Mouse (Mus musculus) myocyte (in vitro differentiated cells): ENCODE results near the gene Hsd17b2. TPM values are rescaled to one million over a fixed set of nuclear protein-coding genes. Genes with fewer than 3 reads are reported as not detected.

Experiments used
- H3K27me3 ChIP-seq: one replicate; pipeline ENCODE4 v1.6.1; 2011; ENCODE audit not compliant: control insufficient read depth, insufficient read depth, insufficient read length
- H3K36me3 ChIP-seq: one replicate; pipeline ENCODE4 v1.6.1; 2011; ENCODE audit not compliant: control insufficient read depth, insufficient read depth
- H3K4me2 ChIP-seq: one replicate; pipeline ENCODE4 v1.6.1; 2011; ENCODE audit warnings: low read depth, control low read depth
- H3K4me3 ChIP-seq: one replicate; pipeline ENCODE4 v1.5.1; 2011; ENCODE audit warnings: mild to moderate bottlenecking, control low read depth, moderate library complexity
- H3K79me2 ChIP-seq: one replicate; pipeline ENCODE4 v1.6.1; 2011; ENCODE audit not compliant: control insufficient read depth, insufficient read depth
- H3ac ChIP-seq: one replicate; pipeline ENCODE4 v1.6.1; 2011; ENCODE audit not compliant: control insufficient read depth, insufficient read length
- CEBPB ChIP-seq: IDR thresholded peaks from 2 replicates; pipeline ENCODE4 v1.6.1; 2011; ENCODE audit warnings: mild to moderate bottlenecking, moderate library complexity; ENCODE audit not compliant: poor library complexity, insufficient read depth, severe bottlenecking
- E2F4 ChIP-seq: IDR thresholded peaks from one replicate; pipeline ENCODE4 v1.6.1; 2011; ENCODE audit warnings: mild to moderate bottlenecking, control low read depth, moderate library complexity; ENCODE audit not compliant: insufficient read depth
- MAX ChIP-seq: IDR thresholded peaks from one replicate; pipeline ENCODE4 v1.6.1; 2011; ENCODE audit warnings: low read depth, mild to moderate bottlenecking, control low read depth
- MYOD1 ChIP-seq, 3 experiments: IDR thresholded peaks; one replicate each; pipeline ENCODE4 v1.6.1; 2011; ENCODE audit warnings: control low read depth in 2 of 3, low read depth in 2 of 3, mild to moderate bottlenecking in 2 of 3, moderate library complexity in 1 of 3; ENCODE audit not compliant: insufficient read length in 2 of 3, control insufficient read depth in 1 of 3
- MYOG ChIP-seq, 3 experiments: IDR thresholded peaks; one replicate each; pipeline ENCODE4 v1.6.1; 2011; ENCODE audit warnings: control low read depth in 2 of 3, low read depth in 2 of 3, mild to moderate bottlenecking in 2 of 3; ENCODE audit not compliant: insufficient read length in 2 of 3, control insufficient read depth in 1 of 3, insufficient read depth in 1 of 3
- POLR2A ChIP-seq: IDR thresholded peaks from one replicate; pipeline ENCODE4 v1.6.1; 2011; ENCODE audit warnings: low read depth, mild to moderate bottlenecking, control low read depth, moderate library complexity; ENCODE audit not compliant: insufficient read length
- POLR2AphosphoS2 ChIP-seq: IDR thresholded peaks from one replicate; pipeline ENCODE4 v1.6.1; 2011; ENCODE audit warnings: low read depth, control low read depth; ENCODE audit not compliant: insufficient read length
- REST ChIP-seq: IDR thresholded peaks from one replicate; pipeline ENCODE4 v1.6.1; 2011; ENCODE audit warnings: mild to moderate bottlenecking, control low read depth, moderate library complexity; ENCODE audit not compliant: insufficient read depth, insufficient read length
- SRF ChIP-seq: IDR thresholded peaks from one replicate; pipeline ENCODE4 v1.6.1; 2011; ENCODE audit warnings: low read depth; ENCODE audit not compliant: control insufficient read depth, insufficient read length
- TCF12 ChIP-seq: IDR thresholded peaks from one replicate; pipeline ENCODE4 v1.6.1; 2011; ENCODE audit warnings: mild to moderate bottlenecking, control low read depth; ENCODE audit not compliant: poor library complexity, insufficient read depth, severe bottlenecking
- TCF3 ChIP-seq: IDR thresholded peaks from one replicate; pipeline ENCODE4 v1.6.1; 2011; ENCODE audit warnings: low read depth, control low read depth; ENCODE audit not compliant: insufficient read length
- USF1 ChIP-seq: IDR thresholded peaks from one replicate; pipeline ENCODE4 v1.6.1; 2011; ENCODE audit warnings: low read depth, mild to moderate bottlenecking, control low read depth, moderate library complexity
- polyA plus RNA-seq: library from polyadenylated mRNA; unstranded; fragments of >200 nt; fragmentation: generic; extraction: Trizol; gene quantifications from one replicate; pipeline ENCODE4 v1.2.1, GENCODE M21; 2012; ENCODE audit warnings: missing spikeins

Gene Hsd17b2
- polyA plus RNA-seq, 1 experiment, result not detected

GRCm38 (mm10) chr8:117701246-117701645 is 458 bp upstream of the Hsd17b2 start:
- H3ac ChIP-seq, result no peak overlapping the region
- no peak for TF ChIP-seq TCF12
- no peak for TF ChIP-seq CEBPB
- no peak for TF ChIP-seq POLR2A
- TF ChIP-seq MAX, result no peak
- no peak for TF ChIP-seq MYOD1 (IDR thresholded peaks at IDR 0.05; ENCODE audit: control insufficient read depth in 1 of 3, insufficient read length in 2 of 3, low read depth in 2 of 3)
- TF ChIP-seq TCF3, result no peak
- TF ChIP-seq E2F4, result no peak
- no peak for TF ChIP-seq SRF
- TF ChIP-seq REST, result no peak
- no peak for TF ChIP-seq USF1
- TF ChIP-seq POLR2AphosphoS2, result no peak
- no peak for TF ChIP-seq MYOG (IDR thresholded peaks at IDR 0.05; ENCODE audit: control insufficient read depth in 1 of 3, insufficient read depth in 1 of 3, insufficient read length in 2 of 3, low read depth in 2 of 3)
- no peaks in the 10 kb centered on the region for H3K79me2 ChIP-seq
- H3K27me3 ChIP-seq, result no peaks in the 10 kb centered on the region
- no peak overlapping the region for H3K4me2 ChIP-seq
- no peaks in the 10 kb centered on the region for H3K36me3 ChIP-seq
- H3K4me3 ChIP-seq, result no peak overlapping the region

GRCm38 (mm10) chr8:117702701-117703100 is 997 bp downstream of the Hsd17b2 start:
- H3K4me2 ChIP-seq, result no peak overlapping the region
- no peak overlapping the region for H3K4me3 ChIP-seq
- no peaks in the 10 kb centered on the region for H3K36me3 ChIP-seq
- H3K27me3 ChIP-seq, result no peaks in the 10 kb centered on the region
- no peak overlapping the region for H3ac ChIP-seq
- TF ChIP-seq TCF3 (no peak), E2F4 (no peak), REST (no peak), USF1 (no peak), MYOD1 (IDR thresholded peaks at IDR 0.05; ENCODE audit: control insufficient read depth in 1 of 3, insufficient read length in 2 of 3, low read depth in 2 of 3) (no peak), CEBPB (no peak), POLR2AphosphoS2 (no peak), MAX (no peak), MYOG (IDR thresholded peaks at IDR 0.05; ENCODE audit: control insufficient read depth in 1 of 3, insufficient read depth in 1 of 3, insufficient read length in 2 of 3, low read depth in 2 of 3) (no peak), POLR2A (no peak), SRF (no peak), TCF12 (no peak)
- H3K79me2 ChIP-seq, result no peaks in the 10 kb centered on the region

- Histone ChIP-seq H3K36me3 (no peaks in the 10 kb centered on the region), H3K4me3 (no peak overlapping the region), H3ac (no peak overlapping the region), H3K4me2 (no peak overlapping the region), H3K79me2 (no peaks in the 10 kb centered on the region), H3K27me3 (no peaks in the 10 kb centered on the region)
- no peak for TF ChIP-seq POLR2AphosphoS2
- TF ChIP-seq USF1, result no peak
- TF ChIP-seq E2F4, result no peak
- TF ChIP-seq MAX, result no peak
- TF ChIP-seq POLR2A, result no peak
- TF ChIP-seq REST, result no peak
- TF ChIP-seq MYOD1 (IDR thresholded peaks at IDR 0.05; ENCODE audit: control insufficient read depth in 1 of 3, insufficient read length in 2 of 3, low read depth in 2 of 3), result no peak
- no peak for TF ChIP-seq MYOG (IDR thresholded peaks at IDR 0.05; ENCODE audit: control insufficient read depth in 1 of 3, insufficient read depth in 1 of 3, insufficient read length in 2 of 3, low read depth in 2 of 3)
- TF ChIP-seq SRF, result no peak
- TF ChIP-seq CEBPB, result no peak
- no peak for TF ChIP-seq TCF3
- TF ChIP-seq TCF12, result no peak
These were observed 4.4 kb downstream of the Hsd17b2 start for GRCm38 (mm10) chr8:117706141-117706540.

GRCm38 (mm10) chr8:117712226-117712625 is 10.5 kb downstream of the Hsd17b2 start:
- Histone ChIP-seq H3K4me2 (no peak overlapping the region), H3K27me3 (no peaks in the 10 kb centered on the region), H3K79me2 (no peaks in the 10 kb centered on the region), H3K36me3 (no peaks in the 10 kb centered on the region), H3K4me3 (no peak overlapping the region), H3ac (no peak overlapping the region)
- no peak for TF ChIP-seq REST
- TF ChIP-seq CEBPB, result no peak
- TF ChIP-seq POLR2AphosphoS2, result no peak
- TF ChIP-seq MYOG (IDR thresholded peaks at IDR 0.05; ENCODE audit: control insufficient read depth in 1 of 3, insufficient read depth in 1 of 3, insufficient read length in 2 of 3, low read depth in 2 of 3), result no peak

- no peak overlapping the region for H3ac ChIP-seq
- TF ChIP-seq TCF3 (no peak), CEBPB (no peak), MAX (no peak), E2F4 (no peak), SRF (no peak), TCF12 (no peak), POLR2AphosphoS2 (no peak), MYOG (IDR thresholded peaks at IDR 0.05; ENCODE audit: control insufficient read depth in 1 of 3, insufficient read depth in 1 of 3, insufficient read length in 2 of 3, low read depth in 2 of 3) (no peak), USF1 (no peak), MYOD1 (IDR thresholded peaks at IDR 0.05; ENCODE audit: control insufficient read depth in 1 of 3, insufficient read length in 2 of 3, low read depth in 2 of 3) (no peak), REST (no peak), POLR2A (no peak)
- no peaks in the 10 kb centered on the region for H3K79me2 ChIP-seq
- no peaks in the 10 kb centered on the region for H3K36me3 ChIP-seq
- no peaks in the 10 kb centered on the region for H3K27me3 ChIP-seq
- no peak overlapping the region for H3K4me2 ChIP-seq
- no peak overlapping the region for H3K4me3 ChIP-seq
These were observed 12.9 kb downstream of the Hsd17b2 start for GRCm38 (mm10) chr8:117714604-117715003.
